In the genomic region with DNA sequence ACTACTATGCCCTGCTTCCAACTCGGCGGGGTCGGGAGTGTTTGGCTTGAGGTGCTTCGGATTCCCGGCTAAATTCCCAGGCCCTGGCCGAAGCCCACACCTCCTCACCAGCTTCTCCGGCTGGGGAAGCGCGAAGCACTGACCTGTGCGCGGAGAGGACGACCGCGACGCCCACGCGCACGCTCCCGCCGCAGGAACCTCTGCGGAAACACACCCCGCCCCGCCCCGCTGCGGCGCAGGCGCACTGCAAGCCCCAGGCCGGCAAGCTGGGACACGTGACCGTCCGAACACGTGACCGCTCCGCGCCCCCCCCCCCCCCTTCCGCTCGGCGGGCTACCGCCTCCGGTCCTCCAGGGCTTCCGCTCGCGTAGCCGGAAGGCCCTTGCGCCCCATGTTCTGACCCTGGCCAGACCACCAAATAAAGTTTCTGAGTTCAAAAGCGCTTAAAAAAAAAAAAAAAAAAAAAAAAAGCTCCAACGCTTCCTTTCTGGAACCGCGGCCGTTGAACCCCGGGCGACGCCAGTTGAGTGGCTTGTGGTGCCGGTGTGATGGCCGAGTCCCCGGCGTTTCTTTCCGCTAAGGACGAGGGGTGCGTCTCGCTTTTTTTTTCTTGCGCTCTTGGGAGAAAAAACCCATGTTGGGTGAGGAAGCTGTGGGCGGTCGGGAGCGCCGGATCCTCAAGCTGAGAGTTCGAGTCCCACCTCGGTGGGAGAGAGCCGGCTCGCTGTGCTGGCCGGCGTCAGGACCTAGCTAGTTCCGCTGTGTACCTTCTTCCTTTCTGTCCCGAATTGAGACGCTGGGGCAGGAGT, we compare ENCODE assay signal across 7 mouse cellular contexts. TPM values are rescaled to one million over a fixed set of nuclear protein-coding genes. Genes with fewer than 3 reads are reported as not detected.
DNase-seq lines count a peak whose midpoint lies in the region; ATAC-seq and TF ChIP-seq lines count a peak whose summit lies in the region.

A gene (minus strand): TSS at position 266 of the 809 bp plus-strand sequence.
A gene (plus strand): TSS at position 345 of the 809 bp plus-strand sequence.

- DNase-seq in adrenal gland, postnatal 25 days = peak; percentile 97
- peak; percentile 95 to 97 for DNase-seq in heart, adult 18-20 months
- peak; percentile 97 for DNase-seq in kidney, adult 2 months
- DNase-seq in spleen, adult 2 months (ENCODE audit: low read depth in 1 of 2, low spot score in 2 of 2) = peak; percentile 90 to 95

- no peaks in the 10 kb centered on the region for H3K9me3 ChIP-seq in embryonic facial prominence, embryonic 12.5 days
- H3K9me3 ChIP-seq in limb, embryonic 12.5 days = no peaks in the 10 kb centered on the region
- no peaks in the 10 kb centered on the region for H3K9me3 ChIP-seq in midbrain, embryonic 15.5 days

- H3K4me2 ChIP-seq in embryonic facial prominence, embryonic 12.5 days (replicated peaks) = peak within 1 kb of the TSS; percentile 70
- peak within 1 kb of the TSS; percentile 67 for H3K4me2 ChIP-seq in limb, embryonic 12.5 days
- peak within 1 kb of the TSS; percentile 65 for H3K4me2 ChIP-seq in midbrain, embryonic 15.5 days

- H3K9ac ChIP-seq in embryonic facial prominence, embryonic 12.5 days = peak within 1 kb of the TSS; percentile 74
- H3K9ac ChIP-seq in limb, embryonic 12.5 days (replicated peaks) = peak within 1 kb of the TSS; percentile 77
- H3K9ac ChIP-seq in midbrain, embryonic 15.5 days = peak within 1 kb of the TSS; percentile 74

- peaks cover 7% of the 10 kb centered on the region; the same call in 1 of the 2 replicates for H3K36me3 ChIP-seq in embryonic facial prominence, embryonic 12.5 days
- H3K36me3 ChIP-seq in kidney, adult 2 months (ENCODE audit: control insufficient read depth, insufficient read depth, low read length) = no peaks in the 10 kb centered on the region
- H3K36me3 ChIP-seq in limb, embryonic 12.5 days = peaks cover 22% of the 10 kb centered on the region
- H3K36me3 ChIP-seq in midbrain, embryonic 15.5 days (replicated peaks) = 0 out of 2 replicates have a peak, but pooled peaks cover 3% of the 10 kb centered on the region
- H3K36me3 ChIP-seq in spleen, adult 2 months (ENCODE audit: control insufficient read depth, insufficient read depth, low read length) = peaks cover 1% of the 10 kb centered on the region; the same call in 1 of the 2 replicates

- H3K4me3 ChIP-seq in embryonic facial prominence, embryonic 12.5 days = peak within 1 kb of the TSS; percentile 68
- peak within 1 kb of the TSS; percentile 98 for H3K4me3 ChIP-seq in kidney, adult 2 months (ENCODE audit: insufficient read depth, low read depth, low read length)
- peak within 1 kb of the TSS; percentile 64 for H3K4me3 ChIP-seq in limb, embryonic 12.5 days (replicated peaks)
- peak within 1 kb of the TSS; percentile 60 for H3K4me3 ChIP-seq in midbrain, embryonic 15.5 days
- peak within 1 kb of the TSS; percentile 76 for H3K4me3 ChIP-seq in spleen, adult 2 months (ENCODE audit: extremely low read depth, insufficient read depth, insufficient read length)

- peak within 1 kb of the TSS; percentile 85 for H3K27ac ChIP-seq in embryonic facial prominence, embryonic 12.5 days
- peak within 1 kb of the TSS; percentile 95 for H3K27ac ChIP-seq in kidney, adult 2 months (ENCODE audit: insufficient read depth, low read depth, low read length)
- H3K27ac ChIP-seq in limb, embryonic 12.5 days = peak within 1 kb of the TSS; percentile 83
- H3K27ac ChIP-seq in midbrain, embryonic 15.5 days = peak within 1 kb of the TSS; percentile 82
- peak within 1 kb of the TSS; percentile 93 for H3K27ac ChIP-seq in spleen, adult 2 months (ENCODE audit: insufficient read depth, low read length)

- ATAC-seq in embryonic facial prominence, embryonic 12.5 days (ENCODE audit: insufficient number of reproducible peaks, insufficient read depth, low FRiP score, low TSS enrichment) = peak; percentile 91
- peak; percentile 92 for ATAC-seq in limb, embryonic 12.5 days (ENCODE audit: insufficient number of reproducible peaks, insufficient read depth, low FRiP score, low TSS enrichment, low read depth)
- peak; percentile 95 for ATAC-seq in midbrain, embryonic 15.5 days (replicated peaks)

- peak; percentile 84 for TF ChIP-seq POLR2A in kidney, adult 2 months (IDR thresholded peaks at IDR 0.05; ENCODE audit: low read depth, low read length)
- peak; percentile 91 for TF ChIP-seq POLR2A in spleen, adult 2 months (IDR thresholded peaks at IDR 0.05; ENCODE audit: low read depth, low read length)

- peaks cover 8% of the 10 kb centered on the region; the same call in 1 of the 2 replicates for H3K4me1 ChIP-seq in embryonic facial prominence, embryonic 12.5 days
- peaks cover 7% of the 10 kb centered on the region for H3K4me1 ChIP-seq in kidney, adult 2 months (ENCODE audit: control insufficient read depth, insufficient read depth, low read length)
- H3K4me1 ChIP-seq in limb, embryonic 12.5 days (replicated peaks) = peaks cover 15% of the 10 kb centered on the region
- peaks cover 16% of the 10 kb centered on the region for H3K4me1 ChIP-seq in midbrain, embryonic 15.5 days
- H3K4me1 ChIP-seq in spleen, adult 2 months (ENCODE audit: control insufficient read depth, insufficient read depth, insufficient read length) = peaks cover 9% of the 10 kb centered on the region; the same call in 1 of the 2 replicates

- H3K27me3 ChIP-seq in embryonic facial prominence, embryonic 12.5 days = no peaks in the 10 kb centered on the region
- no peaks in the 10 kb centered on the region for H3K27me3 ChIP-seq in kidney, adult 2 months (replicated peaks; ENCODE audit: control insufficient read depth, insufficient read depth, low read length)
- no peaks in the 10 kb centered on the region for H3K27me3 ChIP-seq in limb, embryonic 12.5 days
- H3K27me3 ChIP-seq in midbrain, embryonic 15.5 days (replicated peaks) = no peaks in the 10 kb centered on the region
- no peaks in the 10 kb centered on the region for H3K27me3 ChIP-seq in spleen, adult 2 months (ENCODE audit: control insufficient read depth, insufficient read depth, low read length)

- under 1% methylated on average over 63 of the region's 75 CpGs for WGBS in embryonic facial prominence, embryonic 12.5 days
- under 1% methylated on average over 75 of the region's 75 CpGs for WGBS in kidney, adult 2 months
- under 1% methylated on average over 65 of the region's 75 CpGs for WGBS in limb, embryonic 12.5 days
- under 1% methylated on average over 74 of the region's 75 CpGs for WGBS in midbrain, embryonic 15.5 days
- under 1% methylated on average over 67 of the region's 75 CpGs for WGBS in spleen, adult 2 months

- TF ChIP-seq CTCF in kidney, adult 2 months (conservative IDR thresholded peaks at IDR 0.05; ENCODE audit: insufficient read depth, insufficient read length, low read depth, low read length) = no peak
- TF ChIP-seq CTCF in spleen, adult 2 months (IDR thresholded peaks at IDR 0.05; ENCODE audit: extremely low read depth, insufficient read depth, insufficient read length, insufficient replicate concordance) = no peak

RNA-seq across cellular contexts. Expression of the first gene that starts in this region (rescaled TPM):
- total RNA-seq in adrenal gland, postnatal 25 days (2021) = 48.4 and 53.7 TPM in 2 replicates
- polyA plus RNA-seq in embryonic facial prominence, embryonic 12.5 days (2016; fragmentation: Nextera tagmentation; extraction: Ambion mirVana) = 54.3 and 59.8 TPM in 2 replicates
- 10 to 100 TPM; 65.8 to 66.0 TPM for total RNA-seq in heart, adult 18-20 months (2021)
- 66.7 and 72.2 TPM in 2 replicates for polyA plus RNA-seq in kidney, adult 2 months (2012; rRNA removed)
- polyA plus RNA-seq in limb, embryonic 12.5 days (2016; fragmentation: Nextera tagmentation; extraction: Ambion mirVana) = 49.0 and 53.5 TPM in 2 replicates
- polyA plus RNA-seq in midbrain, embryonic 15.5 days (2015; fragmentation: Nextera tagmentation; extraction: Ambion mirVana) = 51.4 and 51.6 TPM in 2 replicates
- 19.0 and 20.4 TPM in 2 replicates for polyA plus RNA-seq in spleen, adult 2 months (2012; rRNA removed)

RNA-seq across cellular contexts. Expression of the second gene that starts in this region (rescaled TPM):
- total RNA-seq in adrenal gland, postnatal 25 days (2021) = 20.6 and 21.1 TPM in 2 replicates
- polyA plus RNA-seq in embryonic facial prominence, embryonic 12.5 days (2016; fragmentation: Nextera tagmentation; extraction: Ambion mirVana) = 22.8 and 23.5 TPM in 2 replicates
- total RNA-seq in heart, adult 18-20 months (2021) = 10 to 100 TPM in 1 of 2 experiments, 1 to 10 TPM in 1; 8.8 to 10.1 TPM
- 7.9 and 9.1 TPM in 2 replicates for polyA plus RNA-seq in kidney, adult 2 months (2012; rRNA removed)
- 27.5 and 28.5 TPM in 2 replicates for polyA plus RNA-seq in limb, embryonic 12.5 days (2016; fragmentation: Nextera tagmentation; extraction: Ambion mirVana)
- polyA plus RNA-seq in midbrain, embryonic 15.5 days (2015; fragmentation: Nextera tagmentation; extraction: Ambion mirVana) = 11.4 and 11.8 TPM in 2 replicates
- 7.5 and 8.4 TPM in 2 replicates for polyA plus RNA-seq in spleen, adult 2 months (2012; rRNA removed)

Comparison
In these comparisons a context has a peak if more than half of its experiments do, and no peak if none do; other contexts are left out.
1. Peak in every context shown above with its lines: DNase-seq, ATAC-seq, H3K4me3 ChIP-seq and H3K27ac ChIP-seq.